Mouse (Mus musculus): ENCODE measurements at regions not wholly inside any gene's neighbourhood (a gene's known extent, or its start where the extent isn't known, plus 50 kb on each side); places are given as distances from the start of the nearest gene placed in this dataset.

DNA sequence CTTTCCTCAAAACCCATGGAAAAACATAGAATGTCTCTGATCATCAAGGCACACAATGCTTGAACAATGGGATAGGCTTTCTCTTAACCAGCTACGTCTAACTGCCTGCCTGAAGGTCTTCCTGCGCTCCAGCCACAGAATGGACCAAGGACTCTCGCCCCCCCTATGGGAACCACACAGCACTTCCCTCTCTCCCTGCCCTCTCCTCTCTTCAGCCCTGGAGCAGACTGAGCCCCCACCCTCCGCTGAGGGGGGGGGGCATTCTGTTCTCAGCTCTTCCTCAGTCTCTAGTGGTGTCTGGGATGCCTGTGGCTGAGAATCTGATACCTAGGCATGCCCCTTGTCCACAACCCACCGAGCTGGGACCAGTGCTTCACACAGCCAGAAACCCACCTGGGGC is 222.3 kb upstream of the Cntn5 start:
- TF ChIP-seq CTCF (IDR thresholded peaks at IDR 0.05; ENCODE audit: control insufficient read depth, insufficient read depth, low read length) (no peak), POLR2A (IDR thresholded peaks at IDR 0.05; ENCODE audit: borderline replicate concordance, control insufficient read depth, low read depth, low read length) (no peak)
